Mouse (Mus musculus) kidney, adult 18-20 months (tissue): ENCODE data around the gene Wfikkn1.

ENCODE experiments used
- DNase-seq: peaks from one replicate; pipeline ENCODE4 v3.0.0; 2021

Wfikkn1 gene

GRCm38 (mm10) chr17:25880196-25880910 is at the start of gene Wfikkn1:
TSS of gene Wfikkn1 (minus strand) at chr17:25880858.
- no peak for DNase-seq

- no peak for DNase-seq
Measured at GRCm38 (mm10) chr17:25925348-25925747, 44.7 kb upstream of the Wfikkn1 start.

- DNase-seq: peak; percentile 36
Measured at GRCm38 (mm10) chr17:25922120-25922519, 41.5 kb upstream of the Wfikkn1 start.

- DNase-seq: peak; percentile 100
Measured at GRCm38 (mm10) chr17:25919786-25920642, 39.4 kb upstream of the Wfikkn1 start.

DNA sequence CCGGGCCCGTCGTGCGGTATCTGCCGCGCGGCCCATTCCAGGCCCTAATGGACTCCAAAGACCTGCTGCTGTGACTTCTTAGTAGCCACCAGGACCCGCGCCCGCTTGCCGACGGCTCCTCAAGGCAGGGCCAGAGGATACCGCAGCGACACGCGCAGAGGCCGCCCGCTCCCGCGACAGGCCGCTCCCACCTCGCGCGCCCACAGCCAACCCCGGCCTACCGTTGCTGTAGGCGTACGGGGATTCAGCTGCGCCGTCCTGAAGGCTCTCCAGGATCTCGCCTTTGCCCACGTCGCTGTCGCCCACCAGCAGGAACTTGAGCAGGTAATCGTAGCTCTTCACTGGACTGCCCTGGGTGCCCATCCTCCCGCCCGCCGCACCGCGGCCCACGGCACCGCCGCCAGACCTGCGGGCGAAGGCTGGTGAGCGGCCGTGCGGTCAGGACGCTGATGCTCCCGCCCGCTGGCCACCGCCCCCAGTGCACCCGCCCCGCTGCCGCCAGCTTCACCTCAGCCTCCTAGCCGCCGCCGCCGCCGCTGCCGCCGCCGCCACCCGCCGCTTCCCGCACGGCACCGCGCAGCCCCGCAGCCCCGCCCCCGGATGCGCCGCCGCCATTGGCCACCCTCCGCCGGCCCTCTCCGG is 38.6 kb upstream of the Wfikkn1 start, which contains the start of gene Rab40c:
Gene Rab40c (minus strand): TSS at position 584 of the 642 bp plus-strand sequence.
- DNase-seq: no peak

DNA sequence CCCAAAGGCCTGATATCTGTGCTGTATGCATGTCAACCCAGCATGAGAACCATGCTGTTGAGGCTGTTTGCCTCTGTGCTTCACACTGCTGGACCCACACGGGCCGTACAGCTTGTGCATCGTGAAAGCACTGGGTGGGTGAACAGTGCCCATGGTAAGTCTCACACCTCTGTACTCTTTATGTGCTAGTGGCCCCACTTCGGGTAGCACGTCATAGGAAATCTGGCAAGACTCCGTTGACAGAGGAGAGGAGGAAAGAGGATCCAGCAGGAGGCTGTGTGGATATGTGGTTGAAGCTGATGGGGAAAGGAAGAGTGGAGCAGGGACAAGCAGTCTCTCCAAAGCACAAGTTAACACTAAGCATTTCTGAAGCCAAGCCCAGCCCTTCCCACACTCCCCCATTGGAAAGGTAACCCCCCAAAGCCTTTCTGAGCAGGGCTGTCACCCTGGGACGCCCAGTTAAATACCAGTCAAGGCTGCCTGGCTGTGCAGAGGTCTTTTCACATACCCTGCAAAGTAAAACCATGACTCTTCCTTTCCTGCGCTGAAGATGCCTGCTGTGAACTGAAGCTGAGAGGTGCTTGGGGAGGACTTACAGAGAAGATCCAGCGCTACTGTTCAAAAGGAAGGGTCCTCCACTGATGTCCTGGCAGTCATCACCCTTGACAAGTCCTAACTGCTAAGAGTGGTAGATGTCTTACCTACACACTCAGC is 37.5 kb upstream of the Wfikkn1 start:
- DNase-seq: no peak

DNA sequence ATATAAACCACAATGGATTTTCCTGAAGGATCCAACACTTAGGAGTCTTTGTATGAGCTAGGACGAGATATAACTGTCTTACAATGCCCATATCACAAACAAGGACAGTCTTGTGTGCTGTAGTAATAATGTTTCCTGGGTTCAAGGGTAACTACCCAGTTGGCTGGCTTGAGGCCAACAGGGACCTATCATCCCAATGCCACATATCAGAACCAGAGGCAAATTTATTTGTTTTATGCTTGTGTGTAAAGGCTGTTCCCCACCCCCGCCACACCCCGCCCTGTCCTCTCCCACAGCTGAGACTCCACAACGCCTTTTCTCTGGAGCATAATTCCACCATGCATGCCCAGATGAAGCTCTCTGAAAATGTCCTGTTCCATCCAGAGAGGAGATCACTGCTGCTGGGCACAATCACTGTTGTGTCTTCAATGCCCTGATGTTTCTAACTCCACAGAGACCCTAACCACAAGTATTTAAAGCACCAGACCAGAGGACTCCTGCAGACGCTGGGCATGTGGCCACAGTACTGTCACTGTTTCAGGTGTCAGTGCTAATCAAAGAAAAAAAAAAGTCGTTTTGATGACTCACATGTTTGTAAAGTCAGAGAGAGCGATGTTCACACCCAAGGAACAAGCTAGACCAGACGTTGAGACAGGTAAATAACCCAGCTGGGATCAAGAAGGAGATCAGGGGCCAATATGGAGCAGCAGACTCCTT is 36.4 kb upstream of the Wfikkn1 start:
- no peak for DNase-seq

DNA sequence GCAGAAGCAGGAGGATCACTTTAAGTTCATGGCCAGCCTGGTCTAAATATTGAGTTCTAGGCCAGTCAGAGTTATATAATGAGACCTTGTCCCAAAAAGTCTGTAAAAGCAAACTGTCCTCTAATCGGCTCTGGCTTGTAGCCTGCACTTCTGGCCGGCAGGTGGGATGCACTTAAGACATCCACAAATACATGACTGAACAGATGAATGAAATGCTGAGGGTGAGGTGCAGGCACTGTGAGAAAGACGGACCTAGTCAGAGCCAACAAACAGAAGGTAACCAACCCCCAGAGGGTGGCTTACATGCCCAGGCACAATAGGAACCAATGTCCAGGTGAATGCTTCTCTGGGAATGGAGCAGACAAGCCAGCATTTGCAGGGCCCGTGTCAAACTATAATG is 33.6 kb upstream of the Wfikkn1 start:
- DNase-seq: no peak

- no peak for DNase-seq
Measured at GRCm38 (mm10) chr17:25913877-25914275, 33.2 kb upstream of the Wfikkn1 start.

DNA sequence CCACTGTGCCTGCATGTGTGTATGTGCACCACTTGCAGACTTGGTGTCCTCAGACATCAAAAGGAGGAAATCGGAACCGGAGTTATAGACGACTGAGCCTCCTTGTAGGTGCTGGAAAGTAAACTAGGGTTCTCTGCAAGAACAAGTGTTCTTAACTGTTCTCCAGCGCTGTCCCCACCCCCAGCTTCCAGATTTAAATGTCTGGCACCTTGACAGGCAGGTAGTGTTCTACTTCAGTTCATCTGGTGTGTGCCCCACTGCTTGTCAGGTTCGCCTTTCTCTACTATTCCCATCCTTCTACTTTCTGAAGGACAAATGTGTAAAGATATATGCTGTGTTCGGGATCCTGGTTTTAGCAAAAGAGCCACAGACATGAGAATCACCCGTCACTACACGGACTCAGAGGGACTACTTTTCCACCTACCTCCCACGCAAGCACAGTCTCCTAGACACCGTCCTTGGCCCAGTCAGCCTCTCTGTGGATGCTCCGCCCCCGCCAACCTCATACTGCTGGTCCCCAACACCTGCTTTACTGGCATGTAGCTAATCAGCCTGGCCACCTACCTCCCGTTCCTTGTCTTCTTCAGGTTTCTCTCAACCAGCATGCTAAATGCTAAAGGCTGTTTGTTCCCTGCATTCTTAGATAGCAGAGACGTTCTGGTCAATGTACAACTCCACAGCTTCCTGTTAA is 32.7 kb upstream of the Wfikkn1 start:
- DNase-seq: peak; percentile 50

DNA sequence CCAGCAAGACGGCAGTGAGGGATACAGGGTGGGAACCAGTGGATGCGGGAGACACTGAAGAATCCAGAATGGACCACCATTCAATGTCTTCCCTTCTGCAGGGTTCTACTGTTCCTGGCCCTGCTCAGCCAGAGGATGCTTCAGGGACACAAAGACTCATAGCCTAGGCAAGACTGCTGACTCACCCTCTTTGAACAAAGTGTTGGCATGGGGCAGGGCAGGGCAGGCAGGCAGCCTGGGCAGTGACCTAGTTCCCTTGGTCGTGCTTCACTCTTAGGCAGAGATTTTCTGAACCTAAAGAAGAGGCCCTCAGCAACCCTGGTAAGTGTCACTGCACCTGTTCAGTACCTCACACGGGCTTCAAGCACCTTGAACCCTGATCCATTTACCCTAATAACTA is 31.2 kb upstream of the Wfikkn1 start:
- peak; percentile 32 for DNase-seq

DNA sequence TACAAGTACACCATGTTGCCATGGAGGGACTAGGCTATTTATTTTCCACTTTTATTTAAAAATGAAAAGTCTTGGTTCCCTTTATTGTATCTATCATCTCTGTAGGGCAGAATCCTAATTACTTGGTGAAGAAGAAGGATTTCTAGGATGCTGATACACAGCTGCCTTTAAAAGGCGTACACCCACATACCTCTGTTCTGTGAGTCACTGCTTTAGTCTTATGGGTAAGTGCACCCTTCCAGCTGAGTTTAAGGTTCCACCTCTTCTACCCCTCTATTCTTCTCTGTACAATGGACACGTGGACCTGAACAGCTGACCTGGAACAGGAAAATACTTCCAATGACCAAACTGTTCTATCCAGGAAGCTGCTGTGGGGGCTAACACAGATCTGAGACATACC is 27.0 kb upstream of the Wfikkn1 start:
- DNase-seq: no peak

- no peak for DNase-seq
Measured at GRCm38 (mm10) chr17:25903061-25903460, 22.4 kb upstream of the Wfikkn1 start.

- no peak for DNase-seq
Measured at GRCm38 (mm10) chr17:25900193-25900592, 19.5 kb upstream of the Wfikkn1 start.

- DNase-seq: no peak
Measured at GRCm38 (mm10) chr17:25895891-25896290, 15.2 kb upstream of the Wfikkn1 start.

- no peak for DNase-seq
Measured at GRCm38 (mm10) chr17:25895415-25895814, 14.8 kb upstream of the Wfikkn1 start.

DNA sequence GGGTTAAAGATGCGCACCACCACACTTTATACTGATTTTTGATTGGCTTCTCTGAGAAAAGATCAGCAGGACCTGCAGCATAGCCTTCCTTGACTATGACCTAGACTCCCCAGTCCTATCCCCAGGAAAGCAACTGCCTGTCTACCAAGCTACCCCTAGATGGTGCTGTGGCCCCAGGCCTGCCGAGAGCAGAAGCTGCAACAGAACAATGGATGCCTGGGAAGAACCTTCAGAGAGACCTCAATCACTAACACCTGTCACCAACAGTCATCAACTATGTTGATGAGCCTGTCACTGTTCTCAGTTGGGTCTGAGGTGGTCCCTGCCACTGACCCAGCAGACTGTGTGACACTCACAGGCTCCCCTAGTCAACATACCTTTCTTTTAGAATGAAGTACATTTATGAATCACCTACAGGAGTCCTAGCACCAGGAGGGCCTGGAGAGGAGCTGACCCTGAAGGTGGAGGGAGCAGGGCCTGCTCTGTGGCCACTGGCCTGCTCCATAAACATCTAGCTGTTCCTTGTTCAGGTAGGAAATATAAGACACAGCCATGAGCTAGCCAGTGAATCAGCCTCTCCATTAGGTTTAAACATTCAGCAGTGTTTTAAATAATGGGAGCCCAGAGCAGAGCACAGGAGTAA is 13.4 kb upstream of the Wfikkn1 start:
- DNase-seq: peak; percentile 78

- DNase-seq: no peak
Measured at GRCm38 (mm10) chr17:25888837-25889236, 8.2 kb upstream of the Wfikkn1 start.

DNA sequence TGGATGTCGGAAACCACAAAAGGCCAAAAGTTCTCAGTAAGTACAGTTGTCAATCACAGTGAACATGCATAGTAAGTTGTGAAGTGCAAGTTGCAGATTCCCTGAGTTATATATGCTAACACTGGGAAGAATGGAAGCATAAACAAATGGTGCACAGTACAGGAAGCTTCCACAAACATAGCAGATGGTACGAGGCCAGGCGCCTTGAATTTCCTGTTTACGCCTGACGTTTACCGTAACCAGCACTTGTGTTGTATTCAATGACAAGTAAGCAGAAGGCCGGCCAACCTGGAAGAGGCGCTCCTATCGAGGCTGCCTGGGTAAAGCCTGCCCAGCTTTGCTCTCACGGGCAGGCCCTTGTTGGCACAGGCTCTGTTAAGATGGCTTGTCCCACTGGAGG is 6.8 kb upstream of the Wfikkn1 start:
- DNase-seq: no peak

DNA sequence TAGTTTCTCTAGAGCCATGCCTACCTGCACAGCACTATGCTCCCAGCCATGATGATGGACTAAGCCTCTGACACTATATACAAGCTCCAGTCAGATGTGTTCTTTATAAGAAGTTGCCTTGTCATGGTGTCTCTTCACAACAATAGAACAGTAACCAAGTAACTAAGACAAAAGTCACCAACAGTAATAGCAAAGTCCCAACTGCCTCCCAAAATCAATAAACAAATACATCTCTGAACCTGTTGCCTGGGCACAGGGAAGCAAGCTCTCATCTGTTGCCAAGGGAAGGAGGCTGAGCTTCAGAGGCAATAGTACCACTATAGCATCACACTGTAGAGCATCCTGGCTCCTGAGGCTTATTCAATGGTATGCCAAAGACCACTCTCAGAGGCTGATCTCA is 6.1 kb upstream of the Wfikkn1 start:
- DNase-seq: no peak

GRCm38 (mm10) chr17:25885636-25886035 is 5.0 kb upstream of the Wfikkn1 start:
- no peak for DNase-seq
